Comparison of ENCODE assay signal across 9 mouse cellular contexts in the genomic region with DNA sequence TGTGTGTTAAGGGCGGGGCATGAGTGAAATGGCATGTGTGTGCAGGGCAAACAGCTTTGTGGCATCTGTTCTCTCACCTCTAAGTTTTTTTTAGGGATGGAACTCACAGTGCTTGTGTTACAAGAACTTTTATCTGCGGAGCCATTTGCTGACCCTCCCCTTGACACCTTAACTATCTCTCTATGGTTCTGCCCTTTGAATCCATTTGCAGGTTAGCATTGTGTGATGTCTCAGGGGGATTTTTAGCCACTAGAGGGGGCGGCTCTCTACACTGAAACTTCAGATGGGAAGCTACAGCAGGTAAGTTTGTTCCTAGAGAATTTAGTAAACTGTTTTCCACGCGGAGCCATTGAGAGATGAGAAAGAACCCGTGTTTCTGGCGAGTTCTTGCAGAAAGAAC. TPM values are rescaled to one million over a fixed set of nuclear protein-coding genes. Genes with fewer than 3 reads are reported as not detected.
DNase-seq lines count a peak whose midpoint lies in the region; ATAC-seq lines count a peak whose summit lies in the region.
"Had no signal": no experiment of that assay in that cellular context is flagged by ENCODE, and none has a peak within 500 bp of the region (broad histone marks: within the 10 kb centered on the region; RNA-seq: fewer than 3 reads in every experiment).

No protein-coding gene starts in this region.

- H3K9me3 ChIP-seq in embryonic facial prominence, embryonic 14.5 days (ENCODE audit: control insufficient read depth, low read length) = no peaks in the 10 kb centered on the region
- H3K9me3 ChIP-seq in embryonic facial prominence, embryonic 10.5 days = no peaks in the 10 kb centered on the region
- H3K9me3 ChIP-seq: limb, embryonic 12.5 days had no signal

- H3K4me1 ChIP-seq in embryonic facial prominence, embryonic 14.5 days (ENCODE audit: control insufficient read depth, insufficient read depth, low read length) = no peaks in the 10 kb centered on the region
- H3K4me1 ChIP-seq in embryonic facial prominence, embryonic 10.5 days = peaks cover 3% of the 10 kb centered on the region; the same call in 1 of the 2 replicates
- H3K4me1 ChIP-seq: limb, embryonic 12.5 days had no signal

- WGBS in embryonic facial prominence, embryonic 14.5 days = 33% methylated on average over 7 of the region's 7 CpGs
- 38% methylated on average over 7 of the region's 7 CpGs for WGBS in embryonic facial prominence, embryonic 10.5 days

- peak; percentile 10 for DNase-seq in embryonic facial prominence, embryonic 14.5 days (ENCODE audit: low spot score)
- DNase-seq in embryonic facial prominence, embryonic 10.5 days (ENCODE audit: low spot score) = no peak
- peak; percentile 24 to 40 for DNase-seq in spleen, postnatal 36 days (ENCODE audit: low spot score in 2 of 2)
- DNase-seq in spleen, adult 12 weeks (ENCODE audit: low spot score) = no peak
- DNase-seq in layer of hippocampus, postnatal 25 days (ENCODE audit: extremely low spot score in 1 of 2, low spot score in 1 of 2) = peak; percentile 11 to 36
- DNase-seq in thymus, postnatal 10 days (ENCODE audit: low spot score in 2 of 2) = peak; percentile 5 to 50
- no peak for DNase-seq in ovary, postnatal 10 days (ENCODE audit: low spot score)
- no peak for DNase-seq in gastrocnemius, postnatal 25 days

- H3K9ac ChIP-seq in embryonic facial prominence, embryonic 14.5 days (ENCODE audit: low read depth, low read length) = no peak overlapping the region
- H3K9ac ChIP-seq: limb, embryonic 12.5 days had no signal

- no peak overlapping the region for H3K4me3 ChIP-seq in embryonic facial prominence, embryonic 14.5 days (ENCODE audit: low read depth, low read length)
- no peak overlapping the region for H3K4me3 ChIP-seq in embryonic facial prominence, embryonic 10.5 days
- H3K4me3 ChIP-seq: limb, embryonic 12.5 days had no signal

- no peaks in the 10 kb centered on the region for H3K36me3 ChIP-seq in embryonic facial prominence, embryonic 14.5 days (ENCODE audit: control insufficient read depth, insufficient read depth, low read length)
- no peaks in the 10 kb centered on the region for H3K36me3 ChIP-seq in embryonic facial prominence, embryonic 10.5 days (replicated peaks)
- H3K36me3 ChIP-seq: limb, embryonic 12.5 days had no signal

- H3K27me3 ChIP-seq in embryonic facial prominence, embryonic 14.5 days (replicated peaks; ENCODE audit: control insufficient read depth, insufficient read depth, low read length) = 0 out of 2 replicates have a peak, but pooled peaks cover 7% of the 10 kb centered on the region
- peaks cover 26% of the 10 kb centered on the region for H3K27me3 ChIP-seq in embryonic facial prominence, embryonic 10.5 days (replicated peaks; ENCODE audit: low read depth, poor library complexity, severe bottlenecking)

- ATAC-seq in embryonic facial prominence, embryonic 14.5 days (ENCODE audit: low read depth) = no peak

- no peak overlapping the region for H3K4me2 ChIP-seq in embryonic facial prominence, embryonic 14.5 days (ENCODE audit: low read depth, low read length)
- H3K4me2 ChIP-seq: limb, embryonic 12.5 days had no signal

- no peak overlapping the region for H3K27ac ChIP-seq in embryonic facial prominence, embryonic 14.5 days (replicated peaks; ENCODE audit: low read depth, low read length)
- no peak overlapping the region for H3K27ac ChIP-seq in embryonic facial prominence, embryonic 10.5 days (replicated peaks)
- H3K27ac ChIP-seq: limb, embryonic 12.5 days had no signal

RNA-seq across cellular contexts. Expression of gene 4921504E06Rik, which starts 32.1 kb away (rescaled TPM):
- polyA plus RNA-seq in embryonic facial prominence, embryonic 14.5 days (2014; fragmentation: Nextera tagmentation; extraction: Ambion mirVana) = 0.14 TPM in 1 of 2 replicates, not detected in the other
- polyA plus RNA-seq in embryonic facial prominence, embryonic 10.5 days (2016; fragmentation: Nextera tagmentation; extraction: Ambion mirVana) = not detected in 2 replicates
- total RNA-seq in layer of hippocampus, postnatal 25 days (2021) = not detected
- total RNA-seq in gastrocnemius, postnatal 25 days (2021) = not detected
- polyA plus RNA-seq: limb, embryonic 12.5 days had no signal

Comparison
In these comparisons a context has a peak if more than half of its experiments do, and no peak if none do; other contexts are left out.
1. DNase-seq: peak in embryonic facial prominence, embryonic 14.5 days (single experiment), spleen, postnatal 36 days (2 of 2), layer of hippocampus, postnatal 25 days (2 of 2) and thymus, postnatal 10 days (2 of 2); none in embryonic facial prominence, embryonic 10.5 days (single experiment), spleen, adult 12 weeks (single experiment), ovary, postnatal 10 days (single experiment) and gastrocnemius, postnatal 25 days (single experiment).